Mouse (Mus musculus): ENCODE data around the gene Col4a3bp. TPM values are rescaled to one million over a fixed set of nuclear protein-coding genes. Genes with fewer than 3 reads are reported as not detected.

The Col4a3bp gene
- 10 to 100 TPM; 68.3 to 68.5 TPM for total RNA-seq (2021)
- long read RNA-seq, experiment 1, full-length matches to known transcripts, result 19 of 27 reads
- long read RNA-seq, experiment 1, partial matches to known transcripts, result 2 of 27 reads
- long read RNA-seq, experiment 1, other reads (novel, unspliced or antisense), result 6 of 27 reads
- long read RNA-seq, experiment 2, full-length matches to known transcripts, result 18 of 21 reads
- long read RNA-seq, experiment 2, partial matches to known transcripts, result 1 of 21 reads
- long read RNA-seq, experiment 2, other reads (novel, unspliced or antisense), result 2 of 21 reads

GRCm38 (mm10) chr13:96542081-96542889 lies at the start of gene Col4a3bp, which contains the start of gene Polk:
TSS of gene Col4a3bp (plus strand) at chr13:96542618.
TSS of gene Polk (minus strand) at chr13:96542579.
- no peak for TF ChIP-seq CTCF (IDR thresholded peaks at IDR 0.05)
- DNase-seq (ENCODE audit: extremely low spot score in 1 of 2, low spot score in 2 of 2), result peak; percentile 97
- peak within 1 kb of the TSS; percentile 91 for H3K4me3 ChIP-seq
- intact Hi-C loops (cut with DNase I), result loop anchor here (2.0 kb wide), 2 partner anchors 51 to 111 kb away; no protein-coding TSS in a partner anchor
- H3K27ac ChIP-seq, result peak within 1 kb of the TSS; percentile 99

GRCm38 (mm10) chr13:96496630-96497029 lies 45.8 kb upstream of the Col4a3bp start:
- intact Hi-C loops (cut with DNase I), result no loop called here
- no peak for DNase-seq (ENCODE audit: extremely low spot score in 1 of 2, low spot score in 2 of 2)
- H3K4me3 ChIP-seq, result no peak overlapping the region
- H3K27ac ChIP-seq, result peak overlapping the region; percentile 51
- no peak for TF ChIP-seq CTCF (IDR thresholded peaks at IDR 0.05)

GRCm38 (mm10) chr13:96499891-96500290 lies 42.5 kb upstream of the Col4a3bp start:
- intact Hi-C loops (cut with DNase I), result no loop called here
- no peak for TF ChIP-seq CTCF (IDR thresholded peaks at IDR 0.05)
- Histone ChIP-seq H3K27ac (peak overlapping the region; percentile 32), H3K4me3 (no peak overlapping the region)
- no peak for DNase-seq (ENCODE audit: extremely low spot score in 1 of 2, low spot score in 2 of 2)

- no peak for TF ChIP-seq CTCF (IDR thresholded peaks at IDR 0.05)
- no peak overlapping the region for H3K4me3 ChIP-seq
- intact Hi-C loops (cut with DNase I), result no loop called here
- H3K27ac ChIP-seq, result no peak overlapping the region
- no peak for DNase-seq (ENCODE audit: extremely low spot score in 1 of 2, low spot score in 2 of 2)
Measured at GRCm38 (mm10) chr13:96505661-96506060, 36.8 kb upstream of the Col4a3bp start.

GRCm38 (mm10) chr13:96506313-96506712 lies 36.1 kb upstream of the Col4a3bp start:
- intact Hi-C loops (cut with DNase I), result no loop called here
- no peak for DNase-seq (ENCODE audit: extremely low spot score in 1 of 2, low spot score in 2 of 2)
- no peak overlapping the region for H3K27ac ChIP-seq
- no peak for TF ChIP-seq CTCF (IDR thresholded peaks at IDR 0.05)
- no peak overlapping the region for H3K4me3 ChIP-seq

GRCm38 (mm10) chr13:96507541-96507940 lies 34.9 kb upstream of the Col4a3bp start:
- intact Hi-C loops (cut with DNase I), result no loop called here
- no peak for DNase-seq (ENCODE audit: extremely low spot score in 1 of 2, low spot score in 2 of 2)
- no peak overlapping the region for H3K27ac ChIP-seq
- no peak for TF ChIP-seq CTCF (IDR thresholded peaks at IDR 0.05)
- no peak overlapping the region for H3K4me3 ChIP-seq

GRCm38 (mm10) chr13:96510635-96511034 lies 31.8 kb upstream of the Col4a3bp start:
- H3K4me3 ChIP-seq, result no peak overlapping the region
- TF ChIP-seq CTCF (IDR thresholded peaks at IDR 0.05), result no peak
- no peak for DNase-seq (ENCODE audit: extremely low spot score in 1 of 2, low spot score in 2 of 2)
- intact Hi-C loops (cut with DNase I), result no loop called here
- peak overlapping the region; percentile 48; the same call in 1 of the 2 replicates for H3K27ac ChIP-seq

GRCm38 (mm10) chr13:96511262-96511661 lies 31.2 kb upstream of the Col4a3bp start:
- peak overlapping the region; percentile 69; the same call in 1 of the 2 replicates for H3K27ac ChIP-seq
- intact Hi-C loops (cut with DNase I), result no loop called here

GRCm38 (mm10) chr13:96511893-96512292 lies 30.5 kb upstream of the Col4a3bp start:
- DNase-seq (ENCODE audit: extremely low spot score in 1 of 2, low spot score in 2 of 2), result no peak
- H3K27ac ChIP-seq, result peak overlapping the region; percentile 69
- intact Hi-C loops (cut with DNase I), result no loop called here
- no peak overlapping the region for H3K4me3 ChIP-seq
- no peak for TF ChIP-seq CTCF (IDR thresholded peaks at IDR 0.05)

More at GRCm38 (mm10) chr13:96511262-96511661, 31.2 kb upstream of the Col4a3bp start:
- TF ChIP-seq CTCF (IDR thresholded peaks at IDR 0.05), result no peak
- no peak overlapping the region for H3K4me3 ChIP-seq
- no peak for DNase-seq (ENCODE audit: extremely low spot score in 1 of 2, low spot score in 2 of 2)

GRCm38 (mm10) chr13:96514154-96514942 lies 28.1 kb upstream of the Col4a3bp start:
- no peak for DNase-seq (ENCODE audit: extremely low spot score in 1 of 2, low spot score in 2 of 2)
- no peak overlapping the region for H3K4me3 ChIP-seq
- no peak overlapping the region for H3K27ac ChIP-seq
- no peak for TF ChIP-seq CTCF (IDR thresholded peaks at IDR 0.05)
- intact Hi-C loops (cut with DNase I), result no loop called here

GRCm38 (mm10) chr13:96516249-96516648 lies 26.2 kb upstream of the Col4a3bp start:
- Histone ChIP-seq H3K4me3 (no peak overlapping the region), H3K27ac (no peak overlapping the region)
- no peak for DNase-seq (ENCODE audit: extremely low spot score in 1 of 2, low spot score in 2 of 2)
- TF ChIP-seq CTCF (IDR thresholded peaks at IDR 0.05), result no peak
- intact Hi-C loops (cut with DNase I), result no loop called here

All from left cerebral cortex, adult 2 months (tissue).